Comparison of ENCODE assay signal across 10 mouse cellular contexts in genomic region chr5:115480101-115480500, GRCm38 (mm10). TPM values are rescaled to one million over a fixed set of nuclear protein-coding genes. Genes with fewer than 3 reads are reported as not detected.
DNase-seq lines count a peak whose midpoint lies in the region; TF ChIP-seq lines count a peak whose summit lies in the region.
"Had no signal": no experiment of that assay in that cellular context is flagged by ENCODE, and none has a peak within 500 bp of the region (broad histone marks: within the 10 kb centered on the region; RNA-seq: fewer than 3 reads in every experiment).

No protein-coding gene starts in this region.

- peak overlapping the region; percentile 56 for H3K9ac ChIP-seq in ES-Bruce4 (ENCODE audit: low read depth, poor library complexity, severe bottlenecking)

- H3K27me3 ChIP-seq in heart, embryonic 10.5 days (ENCODE audit: insufficient read depth, poor library complexity, severe bottlenecking) = peaks cover 39% of the 10 kb centered on the region
- no peaks in the 10 kb centered on the region for H3K27me3 ChIP-seq in ES-Bruce4 (ENCODE audit: control insufficient read depth, insufficient read depth, low read length, poor library complexity, severe bottlenecking)
- peaks cover 45% of the 10 kb centered on the region for H3K27me3 ChIP-seq in hindbrain, embryonic 10.5 days (ENCODE audit: insufficient read depth, poor library complexity, severe bottlenecking)
- H3K27me3 ChIP-seq: CH12.LX had no signal

- no peak for DNase-seq in heart, embryonic 10.5 days (ENCODE audit: low spot score)
- DNase-seq in heart, postnatal 36 days = no peak
- no peak for DNase-seq in hindbrain, embryonic 10.5 days (ENCODE audit: low spot score)
- peak; percentile 35 for DNase-seq in lung, postnatal 14 days
- no peak for DNase-seq in left cerebral cortex, adult 8-10 months (ENCODE audit: low spot score in 2 of 2)
- DNase-seq in left cerebral cortex, adult 18-20 months (ENCODE audit: low spot score in 2 of 2) = no peak
- DNase-seq in right cerebral cortex, adult 2 months (ENCODE audit: low spot score in 2 of 2) = no peak

- H3K4me3 ChIP-seq in heart, embryonic 10.5 days = peak overlapping the region; percentile 48
- peak overlapping the region; percentile 54 for H3K4me3 ChIP-seq in ES-Bruce4 (ENCODE audit: low read depth, low read length)
- peak overlapping the region; percentile 38 for H3K4me3 ChIP-seq in hindbrain, embryonic 10.5 days

- H3K9me3 ChIP-seq in heart, embryonic 10.5 days = no peaks in the 10 kb centered on the region
- H3K9me3 ChIP-seq in ES-Bruce4 (replicated peaks; ENCODE audit: control insufficient read depth, insufficient read depth, low read length, poor library complexity, severe bottlenecking) = no peaks in the 10 kb centered on the region
- no peaks in the 10 kb centered on the region for H3K9me3 ChIP-seq in hindbrain, embryonic 10.5 days

- no peak overlapping the region for H3K27ac ChIP-seq in heart, embryonic 10.5 days
- H3K27ac ChIP-seq in ES-Bruce4 (ENCODE audit: insufficient read depth, low read length) = peak overlapping the region; percentile 90
- H3K27ac ChIP-seq in hindbrain, embryonic 10.5 days = no peak overlapping the region

- peaks cover 31% of the 10 kb centered on the region for H3K4me1 ChIP-seq in heart, embryonic 10.5 days
- no peaks in the 10 kb centered on the region for H3K4me1 ChIP-seq in ES-Bruce4 (ENCODE audit: control insufficient read depth, insufficient read depth, low read length)
- H3K4me1 ChIP-seq in hindbrain, embryonic 10.5 days (replicated peaks) = peaks cover 51% of the 10 kb centered on the region

- no peak for TF ChIP-seq POLR2A in ES-Bruce4 (IDR thresholded peaks at IDR 0.05; ENCODE audit: insufficient read depth, low read length)

- H3K36me3 ChIP-seq in heart, embryonic 10.5 days = peaks cover 12% of the 10 kb centered on the region; the same call in 1 of the 2 replicates
- H3K36me3 ChIP-seq in ES-Bruce4 (ENCODE audit: control insufficient read depth, insufficient read depth, low read length, poor library complexity, severe bottlenecking) = peaks cover 4% of the 10 kb centered on the region
- H3K36me3 ChIP-seq in hindbrain, embryonic 10.5 days = 0 out of 2 replicates have a peak, but pooled peaks cover 3% of the 10 kb centered on the region

- TF ChIP-seq CTCF in ES-Bruce4 (IDR thresholded peaks at IDR 0.05; ENCODE audit: low read depth, low read length) = no peak

- TF ChIP-seq EP300 in ES-Bruce4 (IDR thresholded peaks at IDR 0.05; ENCODE audit: insufficient read depth, low read depth, low read length) = 0 out of 2 replicates have a peak, but pooled peaks have one; percentile 5

- WGBS in heart, embryonic 10.5 days = 15% methylated on average over 27 of the region's 27 CpGs
- WGBS in hindbrain, embryonic 10.5 days = 12% methylated on average over 27 of the region's 27 CpGs

- intact Hi-C loops in heart, postnatal 36 days (cut with DNase I) = no loop called here

RNA-seq across cellular contexts. Expression of gene Sirt4, which starts 4.4 kb away (rescaled TPM):
- 18.7 and 19.0 TPM in 2 replicates for polyA plus RNA-seq in heart, embryonic 10.5 days (2016; fragmentation: Nextera tagmentation; extraction: Ambion mirVana)
- 10 to 100 TPM; 17.9 to 18.1 TPM for total RNA-seq in heart, postnatal 36 days (2021)
- 22.2 and 28.3 TPM in 2 replicates for polyA plus RNA-seq in ES-Bruce4 (2011; ENCODE audit: insufficient read depth, insufficient read length, low read depth, missing spikeins)
- 17.2 and 17.3 TPM in 2 replicates for polyA plus RNA-seq in hindbrain, embryonic 10.5 days (2016; fragmentation: Nextera tagmentation; extraction: Ambion mirVana)
- 10 to 100 TPM; 27.1 to 38.6 (median 33.1) TPM for total RNA-seq in left cerebral cortex, adult 8-10 months (2022)
- total RNA-seq in left cerebral cortex, adult 18-20 months (2021) = 10 to 100 TPM; 37.1 to 37.8 TPM

RNA-seq across cellular contexts. Expression of gene Pla2g1b, which starts 14.0 kb away (rescaled TPM):
- polyA plus RNA-seq in heart, embryonic 10.5 days (2016; fragmentation: Nextera tagmentation; extraction: Ambion mirVana) = 0.48 and 1.4 TPM in 2 replicates
- total RNA-seq in heart, postnatal 36 days (2021) = not detected
- 55.4 and 63.2 TPM in 2 replicates for polyA plus RNA-seq in ES-Bruce4 (2011; ENCODE audit: insufficient read depth, insufficient read length, low read depth, missing spikeins)
- 0.51 TPM in 1 of 2 replicates, not detected in the other for polyA plus RNA-seq in hindbrain, embryonic 10.5 days (2016; fragmentation: Nextera tagmentation; extraction: Ambion mirVana)
- not detected for total RNA-seq in left cerebral cortex, adult 8-10 months (2022)
- not detected for total RNA-seq in left cerebral cortex, adult 18-20 months (2021)
- total RNA-seq: CH12.LX had no signal
- polyA plus RNA-seq: embryonic facial prominence, embryonic 11.5 days had no signal

RNA-seq across cellular contexts. Expression of gene Pxn, which starts 26.4 kb away (rescaled TPM):
- 30.3 and 31.9 TPM in 2 replicates for polyA plus RNA-seq in heart, embryonic 10.5 days (2016; fragmentation: Nextera tagmentation; extraction: Ambion mirVana)
- total RNA-seq in heart, postnatal 36 days (2021) = 10 to 100 TPM; 36.2 to 37.9 TPM
- 35.1 and 38.1 TPM in 2 replicates for polyA plus RNA-seq in ES-Bruce4 (2011; ENCODE audit: insufficient read depth, insufficient read length, low read depth, missing spikeins)
- 32.6 and 42.6 TPM in 2 replicates for polyA plus RNA-seq in hindbrain, embryonic 10.5 days (2016; fragmentation: Nextera tagmentation; extraction: Ambion mirVana)
- 10 to 100 TPM; 18.3 to 27.8 (median 22.9) TPM for total RNA-seq in left cerebral cortex, adult 8-10 months (2022)
- 10 to 100 TPM; 22.2 to 25.7 TPM for total RNA-seq in left cerebral cortex, adult 18-20 months (2021)

RNA-seq across cellular contexts. Expression of gene Msi1, which starts 50.7 kb away (rescaled TPM):
- polyA plus RNA-seq in heart, embryonic 10.5 days (2016; fragmentation: Nextera tagmentation; extraction: Ambion mirVana) = 9.6 and 17.1 TPM in 2 replicates
- total RNA-seq in heart, postnatal 36 days (2021) = 1 to 10 TPM in 1 of 2 experiments, under 1 TPM in 1; 0.92 to 1.2 TPM
- 48.7 and 49.2 TPM in 2 replicates for polyA plus RNA-seq in ES-Bruce4 (2011; ENCODE audit: insufficient read depth, insufficient read length, low read depth, missing spikeins)
- polyA plus RNA-seq in hindbrain, embryonic 10.5 days (2016; fragmentation: Nextera tagmentation; extraction: Ambion mirVana) = 167 and 222 TPM in 2 replicates
- total RNA-seq in left cerebral cortex, adult 8-10 months (2022) = 10 to 100 TPM; 43.2 to 58.9 (median 51.0) TPM
- 10 to 100 TPM; 48.8 to 49.1 TPM for total RNA-seq in left cerebral cortex, adult 18-20 months (2021)
